Mouse (Mus musculus) hindbrain, embryonic 13.5 days (tissue): ENCODE data around the gene Kcnk12. TPM values are rescaled to one million over a fixed set of nuclear protein-coding genes. Genes with fewer than 3 reads are reported as not detected.

Experiments used
- polyA plus RNA-seq: library from polyadenylated mRNA; unstranded; fragments of >200 nt; fragmentation: Nextera tagmentation; extraction: Ambion mirVana; gene quantifications from 2 replicates; pipeline ENCODE4 v1.2.1, GENCODE M21; 2015

The Kcnk12 gene
- polyA plus RNA-seq, 1 experiment from 2014 or later: 0.38 TPM

Other genes with a start within 250 kb of the Kcnk12 start
- 3.5 and 4.4 TPM in 2 replicates for gene Epcam, start 162.0 kb downstream of the Kcnk12 start, polyA plus RNA-seq
- 69.4 and 70.5 TPM in 2 replicates for gene Msh2, start 125.7 kb downstream of the Kcnk12 start, polyA plus RNA-seq
- gene Rpl36-ps4, start 123.0 kb upstream of the Kcnk12 start, polyA plus RNA-seq: not detected in 2 replicates
- gene Msh6, start 177.1 kb upstream of the Kcnk12 start, polyA plus RNA-seq: 32.1 and 32.6 TPM in 2 replicates